Mouse (Mus musculus) MN1 (cell line): Measurements from ENCODE around the gene Ncam1.

ENCODE experiments used
- DNase-seq: peaks from one replicate; pipeline ENCODE4 v3.0.0-alpha.2; 2016; ENCODE audit warnings: low spot score

The Ncam1 gene

GRCm38 (mm10) chr9:49558941-49559340, 239.8 kb downstream of the Ncam1 start:
- DNase-seq = no peak

- DNase-seq = no peak
Observed at GRCm38 (mm10) chr9:49551353-49551752, 247.4 kb downstream of the Ncam1 start.

GRCm38 (mm10) chr9:49542593-49542992, 256.1 kb downstream of the Ncam1 start:
- DNase-seq = no peak

GRCm38 (mm10) chr9:49537814-49538213, 260.9 kb downstream of the Ncam1 start:
- no peak for DNase-seq

GRCm38 (mm10) chr9:49536593-49536992, 262.1 kb downstream of the Ncam1 start:
- DNase-seq = no peak

- DNase-seq = no peak
Observed at GRCm38 (mm10) chr9:49534958-49535357, 263.8 kb downstream of the Ncam1 start.

DNA sequence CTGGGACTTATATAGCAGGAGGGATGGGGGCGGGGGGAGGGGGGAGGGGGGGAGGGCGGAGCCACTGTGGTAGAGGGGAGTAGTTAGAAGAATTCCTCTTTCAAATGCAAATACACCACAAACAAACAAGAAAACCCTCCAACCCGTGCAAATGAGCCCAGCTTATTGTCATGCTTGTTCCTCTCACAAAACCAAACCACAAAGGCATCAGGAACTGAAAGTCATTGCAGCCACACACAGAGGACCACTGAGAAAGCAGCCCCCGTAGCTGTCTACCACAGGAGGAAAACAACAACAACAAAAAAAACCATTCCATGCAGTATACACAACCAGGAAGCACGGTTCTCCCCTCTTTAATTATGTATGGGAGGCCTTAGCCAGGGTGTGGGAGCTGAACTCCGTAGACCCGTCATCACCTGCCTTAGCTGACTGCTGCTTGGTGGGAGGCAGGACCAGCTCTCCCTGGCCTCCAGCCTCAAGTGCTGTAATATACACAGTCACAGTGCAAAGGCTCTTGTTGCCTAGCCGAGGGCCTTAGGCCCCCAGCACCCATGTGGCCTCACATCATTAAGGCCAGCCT, 264.7 kb downstream of the Ncam1 start:
- no peak for DNase-seq

DNA sequence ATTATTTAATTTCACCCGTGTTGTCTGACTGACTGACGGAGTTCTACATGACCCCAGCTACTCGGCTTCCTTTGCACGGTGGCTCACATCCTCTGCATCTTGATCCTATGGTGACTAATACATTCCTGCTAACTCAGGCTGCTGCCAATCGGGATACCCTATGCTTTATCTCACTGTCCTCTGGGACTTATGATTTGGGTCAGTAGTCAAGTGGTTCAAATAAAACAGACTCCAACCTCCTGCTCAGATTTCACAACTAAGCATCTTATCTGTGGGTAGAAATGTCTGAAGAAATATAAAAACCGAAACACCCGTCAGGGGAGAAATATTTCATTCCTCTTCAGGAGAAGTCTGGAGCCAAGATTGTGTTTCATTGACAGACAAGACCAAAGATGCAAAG, 265.3 kb downstream of the Ncam1 start:
- DNase-seq = peak; percentile 33

DNA sequence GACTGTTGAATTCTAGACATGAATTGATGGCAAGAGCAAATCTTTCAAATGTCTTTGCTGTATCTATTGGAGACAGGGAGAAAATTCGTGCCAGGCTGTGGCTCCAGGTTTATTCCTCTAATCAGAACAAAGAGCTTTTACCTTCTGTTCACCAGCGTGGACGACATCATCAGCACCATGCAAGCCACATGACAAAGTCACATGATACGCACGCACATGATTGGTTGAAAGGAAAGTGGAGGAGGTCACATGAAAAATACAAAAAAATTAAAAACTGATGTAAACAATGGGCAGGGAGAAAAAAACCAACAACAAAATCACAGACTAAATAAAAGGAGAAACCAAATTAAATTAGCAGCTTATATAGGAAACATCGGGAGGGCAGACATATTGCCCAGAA, 266.9 kb downstream of the Ncam1 start:
- DNase-seq = no peak

GRCm38 (mm10) chr9:49531257-49531656, 267.5 kb downstream of the Ncam1 start:
- no peak for DNase-seq

- no peak for DNase-seq
Observed at GRCm38 (mm10) chr9:49530739-49531138, 268.0 kb downstream of the Ncam1 start.

DNA sequence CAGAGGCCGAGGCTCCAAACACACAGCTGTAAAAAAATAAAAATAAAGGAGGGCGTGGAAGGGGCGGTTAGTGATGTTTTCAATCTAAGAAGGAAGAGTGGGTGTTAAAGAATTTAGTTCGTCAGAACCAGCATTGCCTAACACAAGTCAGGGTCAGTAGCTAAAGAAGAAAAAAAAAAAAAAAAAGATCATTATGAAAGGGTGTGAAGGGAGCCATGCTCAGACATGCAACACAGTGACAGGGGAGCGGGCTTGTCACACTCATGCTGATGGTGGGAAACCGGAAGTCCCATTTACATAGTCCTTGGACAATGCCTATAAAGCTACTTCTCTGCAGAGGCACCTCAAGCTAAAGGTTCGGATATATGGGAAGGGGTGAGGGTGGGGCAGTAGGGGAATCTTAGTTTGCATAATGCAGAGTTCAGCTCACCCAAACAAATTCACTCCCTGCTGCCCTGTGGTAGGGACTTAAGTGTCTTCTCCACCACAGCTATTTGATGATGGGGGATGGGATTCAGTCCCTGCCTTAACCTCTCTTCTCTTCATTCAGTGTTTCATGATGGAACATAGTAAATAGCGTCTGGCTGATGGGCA, 269.3 kb downstream of the Ncam1 start:
- DNase-seq = no peak

- no peak for DNase-seq
Observed at GRCm38 (mm10) chr9:49528943-49529342, 269.8 kb downstream of the Ncam1 start.

- DNase-seq = no peak
Observed at GRCm38 (mm10) chr9:49528026-49528425, 270.7 kb downstream of the Ncam1 start.

DNA sequence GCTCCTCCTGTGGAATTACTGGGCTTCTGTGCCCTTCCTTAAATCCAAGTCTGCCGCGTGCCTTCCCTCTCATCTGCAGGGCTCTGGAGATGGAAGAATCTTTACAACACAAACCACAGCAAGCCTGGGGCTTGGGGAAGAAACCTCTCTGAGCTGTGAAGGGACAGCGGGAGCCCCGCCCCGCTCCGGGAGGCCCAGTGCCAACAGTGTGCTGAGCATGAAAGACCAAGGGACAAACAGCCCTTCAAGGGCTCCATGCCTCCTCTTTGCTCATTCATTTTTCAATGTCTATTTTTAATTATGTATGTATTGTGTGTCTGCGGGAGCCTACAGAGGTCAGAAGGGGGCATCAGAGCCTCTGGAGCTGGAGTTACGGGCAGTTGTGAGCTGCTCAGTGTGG, 271.4 kb downstream of the Ncam1 start:
- DNase-seq = no peak

DNA sequence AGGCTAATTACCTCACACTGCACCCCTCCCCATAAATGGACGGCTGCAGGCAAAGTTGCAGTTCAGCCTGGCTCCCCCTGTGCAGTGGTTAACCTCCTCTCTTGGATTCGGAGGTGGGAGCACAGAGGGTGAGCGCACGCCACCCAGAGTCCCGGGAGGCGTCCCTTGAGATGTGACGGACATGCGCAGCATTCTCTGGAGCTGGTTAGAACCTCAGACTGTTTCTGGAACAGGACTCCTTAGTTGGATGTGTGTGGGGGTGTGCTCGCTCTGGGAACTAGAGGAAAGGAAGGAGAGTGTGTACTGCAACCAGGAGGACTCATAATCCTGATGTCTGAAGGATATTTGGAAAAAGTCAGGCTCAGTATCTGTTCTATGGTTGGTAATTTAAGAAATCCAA, 274.0 kb downstream of the Ncam1 start:
- DNase-seq = no peak

DNA sequence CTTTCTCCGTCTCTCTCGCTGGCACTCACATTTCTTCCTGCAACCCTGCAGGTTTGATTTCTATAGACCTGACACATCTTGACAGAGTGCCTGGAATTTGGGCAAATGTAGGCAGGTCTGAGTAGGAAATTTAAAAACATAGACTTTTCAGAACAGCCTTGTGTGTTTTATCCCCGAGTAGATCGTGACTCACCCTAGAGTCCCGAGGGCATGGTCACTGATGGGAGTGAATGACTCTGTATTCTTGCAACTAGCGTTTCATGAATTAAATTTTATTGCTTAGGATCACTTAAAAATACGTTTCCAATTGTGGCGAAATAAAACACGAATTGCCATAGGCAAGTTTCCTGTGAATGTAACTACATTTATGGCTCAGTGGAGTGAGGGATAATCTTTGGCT, 274.8 kb downstream of the Ncam1 start:
- DNase-seq = peak; percentile 22

- DNase-seq = no peak
Observed at GRCm38 (mm10) chr9:49514306-49514705, 284.4 kb downstream of the Ncam1 start.

GRCm38 (mm10) chr9:49510666-49511065, 288.1 kb downstream of the Ncam1 start:
- DNase-seq = no peak

DNA sequence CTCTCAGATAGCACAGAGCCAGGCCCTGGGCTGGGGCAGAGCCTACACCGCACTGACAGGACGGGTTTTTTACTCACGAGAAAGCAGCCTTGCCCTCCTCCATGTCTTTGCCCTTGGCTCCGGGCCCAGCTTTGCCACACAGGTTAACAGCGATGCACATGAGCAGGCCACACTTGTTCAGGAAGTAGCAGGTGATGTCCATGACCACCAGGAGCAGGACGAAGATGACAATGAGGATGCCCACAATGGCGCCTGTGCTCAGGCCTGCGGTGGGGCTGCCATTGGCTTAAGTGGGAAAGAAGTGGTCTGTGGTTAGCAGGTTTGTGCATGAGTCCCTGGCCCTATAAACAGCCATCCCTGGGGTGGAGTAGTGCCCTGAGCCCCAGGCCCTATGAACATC, 289.1 kb downstream of the Ncam1 start:
- no peak for DNase-seq

- DNase-seq = no peak
Observed at GRCm38 (mm10) chr9:49509094-49509493, 289.6 kb downstream of the Ncam1 start.

- DNase-seq = no peak
Observed at GRCm38 (mm10) chr9:49507829-49508585, 290.7 kb downstream of the Ncam1 start.

DNA sequence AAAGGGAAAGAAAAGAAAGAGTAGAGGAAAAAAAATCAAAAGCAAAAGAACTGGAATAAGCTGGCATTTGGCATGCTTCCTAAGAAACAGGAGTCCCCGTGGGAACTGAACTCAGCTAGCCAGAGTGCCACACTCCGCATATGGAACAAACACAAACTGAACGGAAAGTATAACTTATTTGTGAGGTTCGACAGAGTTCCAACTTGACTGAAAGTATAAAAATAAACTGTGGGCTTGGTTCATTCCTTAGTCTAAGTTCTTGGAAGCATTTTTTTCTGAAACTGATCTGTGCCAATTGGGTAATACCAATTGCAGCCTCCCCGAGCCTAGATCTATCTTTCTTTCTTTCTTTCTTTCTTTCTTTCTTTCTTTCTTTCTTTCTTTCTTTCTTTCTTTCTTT, 294.1 kb downstream of the Ncam1 start:
- no peak for DNase-seq

- no peak for DNase-seq
Observed at GRCm38 (mm10) chr9:49502245-49502644, 296.5 kb downstream of the Ncam1 start.
